Mouse (Mus musculus): ENCODE data around the gene Vipas39.

DNA sequence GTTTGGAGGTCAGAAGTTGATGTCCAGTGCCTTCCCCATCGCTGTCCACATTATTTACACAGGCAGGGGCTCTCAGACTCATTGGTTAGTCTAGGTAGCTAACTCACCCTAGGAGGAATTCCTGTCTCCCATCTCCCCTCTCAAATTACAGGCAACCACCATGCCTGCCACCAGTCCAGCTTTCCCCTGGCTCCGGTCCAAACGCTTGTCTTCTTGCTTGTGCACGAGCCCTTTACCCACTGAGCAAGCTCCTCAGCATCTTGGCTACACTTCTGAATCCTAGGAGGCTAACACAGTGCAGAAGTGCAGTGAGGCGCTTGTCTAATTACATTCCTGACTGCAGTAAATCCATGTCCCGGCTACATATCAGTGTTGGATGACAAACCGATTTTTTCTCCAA, 46.7 kb downstream of the Vipas39 start:
- TF ChIP-seq CTCF (IDR thresholded peaks at IDR 0.05) (no peak), EP300 (IDR thresholded peaks at IDR 0.05; ENCODE audit: insufficient read depth, low read depth, low read length) (no peak), POLR2A (IDR thresholded peaks at IDR 0.05; ENCODE audit: insufficient read depth, low read depth, low read length) (no peak)

All from heart, adult 2 months (tissue).